Mouse (Mus musculus) olfactory bulb, adult 2 months (tissue): Measurements from ENCODE around the gene Foxp1.

Source experiments
- CTCF ChIP-seq: fragments of 200-500 bp; IDR thresholded peaks from 2 replicates; pipeline ENCODE4 v1.5.1; 2012; ENCODE audit warnings: low read depth, mild to moderate bottlenecking, low read length, moderate library complexity; ENCODE audit not compliant: insufficient read depth
- POLR2A ChIP-seq: fragments of 200-500 bp; IDR thresholded peaks from 2 replicates; pipeline ENCODE4 v1.6.1; 2012; ENCODE audit warnings: mild to moderate bottlenecking, low read depth, low read length, moderate library complexity; ENCODE audit not compliant: insufficient read depth

GRCm38 (mm10) chr6:99447447-99447846, 75.1 kb downstream of the Foxp1 start:
- TF ChIP-seq CTCF (no peak), POLR2A (no peak)
